Mouse (Mus musculus) NIH3T3 (cell line): Measurements from ENCODE around the gene Ddr2.

ENCODE experiments used
- DNase-seq: peaks from one replicate; pipeline ENCODE4 v3.0.0-alpha.2; 2012; ENCODE audit warnings: low read depth

The Ddr2 gene

DNA sequence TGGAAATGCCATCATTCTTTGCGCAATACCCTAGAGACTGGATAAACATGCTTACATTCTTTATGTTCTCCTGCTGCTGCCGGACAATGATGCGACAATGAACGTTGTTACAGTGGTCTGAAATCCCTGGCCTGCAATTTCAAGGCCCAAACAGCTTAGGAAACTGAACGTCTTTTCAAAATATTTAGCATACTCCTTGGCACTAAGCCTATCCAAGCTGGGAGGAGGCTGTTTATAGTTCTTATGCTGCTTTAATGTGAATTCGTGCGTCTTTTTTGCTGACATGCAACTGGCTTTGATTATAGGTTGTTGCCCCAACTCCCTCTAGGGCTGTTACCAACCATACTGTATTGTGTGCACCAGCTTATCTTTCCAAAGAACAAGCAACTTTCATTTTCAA lies 161.7 kb downstream of the Ddr2 start:
- peak; percentile 57 for DNase-seq

DNA sequence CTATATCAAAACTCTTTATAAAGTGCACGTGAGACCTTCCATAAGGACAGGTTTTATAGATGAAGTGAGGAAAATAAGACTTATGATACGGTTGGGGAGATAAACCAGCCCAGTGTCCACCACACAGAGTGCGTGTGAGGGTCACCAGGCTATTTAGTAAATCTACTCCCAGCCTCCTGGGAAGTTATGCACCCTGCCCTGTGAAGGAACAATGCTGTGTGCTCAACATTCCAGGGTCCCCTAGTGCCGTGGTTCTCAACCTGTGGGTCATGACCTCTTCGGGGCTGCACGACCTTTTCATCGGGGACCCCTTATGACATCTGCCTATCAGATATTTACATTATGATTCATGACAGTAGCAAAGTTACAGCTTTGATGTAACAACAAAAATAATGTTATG lies 162.3 kb downstream of the Ddr2 start:
- no peak for DNase-seq

DNA sequence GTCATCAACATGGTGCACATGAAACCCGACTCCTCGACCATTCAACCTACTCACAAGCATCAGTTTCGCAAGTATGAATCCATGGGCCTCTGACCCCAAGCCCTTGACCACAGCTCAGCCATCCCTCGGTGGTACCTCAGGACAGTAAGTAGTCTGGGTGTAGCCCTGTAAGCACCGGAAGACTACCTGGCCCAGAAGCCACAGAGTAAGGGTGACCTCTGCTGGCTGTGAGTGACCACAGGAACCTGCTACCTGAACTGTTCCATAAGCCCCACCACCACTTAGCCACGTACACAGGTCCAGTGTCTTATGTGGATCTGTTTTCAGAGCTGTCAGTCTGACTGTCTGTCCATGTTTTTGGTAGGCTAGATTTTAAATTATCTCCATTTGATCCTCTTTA lies 162.9 kb downstream of the Ddr2 start:
- no peak for DNase-seq

DNA sequence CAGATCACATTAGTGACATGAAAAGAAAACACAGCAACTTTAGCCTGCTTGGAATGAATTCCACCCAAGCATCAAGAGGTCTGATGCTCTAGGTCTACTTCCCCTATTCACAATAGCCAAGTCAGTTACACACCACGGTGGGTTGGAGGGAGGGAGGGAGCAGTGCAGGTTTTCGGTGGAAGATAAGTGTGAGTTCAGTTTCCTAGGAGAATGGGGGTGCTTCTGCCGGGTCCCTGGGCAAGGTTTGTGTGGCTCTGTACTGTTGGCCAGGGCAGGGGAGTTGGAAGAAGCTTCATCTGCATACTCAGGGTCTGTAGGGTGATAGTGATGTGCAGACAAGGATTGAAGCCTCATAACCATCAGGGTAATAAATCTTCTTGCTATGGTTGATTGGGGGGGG lies 164.6 kb downstream of the Ddr2 start:
- no peak for DNase-seq

DNA sequence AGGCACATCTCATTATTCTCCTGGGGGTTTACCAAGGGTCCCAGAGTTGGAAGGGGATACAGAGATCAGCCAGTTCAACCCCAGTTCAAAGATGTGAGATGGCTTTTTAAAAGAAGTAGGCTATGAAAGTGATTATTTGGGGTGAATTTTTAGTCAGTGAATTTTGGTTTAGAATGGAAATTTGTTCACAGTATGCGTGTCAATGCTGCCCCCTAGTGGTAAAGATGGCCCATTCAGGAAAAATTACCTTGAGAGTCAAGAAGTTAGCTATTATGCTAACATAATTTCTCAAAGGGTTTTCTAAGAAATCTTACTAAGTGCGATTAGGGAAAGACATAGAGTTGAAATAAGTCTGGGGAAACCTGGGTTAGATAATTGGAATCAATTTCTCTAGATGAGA lies 171.2 kb downstream of the Ddr2 start:
- peak; percentile 64 for DNase-seq

DNA sequence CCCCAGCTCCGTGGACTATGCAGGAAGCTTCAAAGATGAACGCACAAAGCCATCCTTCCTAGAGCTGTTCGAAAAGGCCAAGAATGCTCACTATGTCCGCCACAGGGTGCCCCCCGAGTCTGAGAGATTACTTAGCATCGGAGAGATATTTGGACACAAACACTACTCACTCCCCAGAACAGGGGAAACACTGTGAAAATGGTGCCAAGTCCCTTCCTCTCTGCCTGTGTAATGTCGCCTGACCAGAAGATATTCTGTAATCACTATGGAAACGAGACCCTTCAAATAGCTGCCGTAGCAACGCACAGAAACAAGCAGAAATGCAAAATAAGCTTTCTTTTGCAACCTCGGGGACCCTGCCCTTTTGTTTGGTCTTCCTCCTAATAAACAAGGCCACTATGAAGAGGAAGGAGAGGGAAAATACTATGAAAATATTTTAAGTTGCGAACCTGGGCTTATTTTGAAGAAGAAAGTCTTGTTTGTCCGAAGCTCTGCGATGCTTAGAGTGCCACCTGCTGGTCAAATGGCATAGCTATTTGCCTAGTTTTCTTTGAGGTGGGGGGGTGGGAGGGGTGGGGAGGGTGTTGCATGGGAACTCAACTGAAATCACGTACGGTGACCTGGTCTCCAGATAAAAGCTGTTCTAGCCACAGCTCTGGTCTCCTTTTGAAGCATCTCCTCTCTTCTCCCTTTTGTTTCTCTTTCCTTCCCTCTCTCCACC lies 176.4 kb downstream of the Ddr2 start:
- peak; percentile 88 for DNase-seq

DNA sequence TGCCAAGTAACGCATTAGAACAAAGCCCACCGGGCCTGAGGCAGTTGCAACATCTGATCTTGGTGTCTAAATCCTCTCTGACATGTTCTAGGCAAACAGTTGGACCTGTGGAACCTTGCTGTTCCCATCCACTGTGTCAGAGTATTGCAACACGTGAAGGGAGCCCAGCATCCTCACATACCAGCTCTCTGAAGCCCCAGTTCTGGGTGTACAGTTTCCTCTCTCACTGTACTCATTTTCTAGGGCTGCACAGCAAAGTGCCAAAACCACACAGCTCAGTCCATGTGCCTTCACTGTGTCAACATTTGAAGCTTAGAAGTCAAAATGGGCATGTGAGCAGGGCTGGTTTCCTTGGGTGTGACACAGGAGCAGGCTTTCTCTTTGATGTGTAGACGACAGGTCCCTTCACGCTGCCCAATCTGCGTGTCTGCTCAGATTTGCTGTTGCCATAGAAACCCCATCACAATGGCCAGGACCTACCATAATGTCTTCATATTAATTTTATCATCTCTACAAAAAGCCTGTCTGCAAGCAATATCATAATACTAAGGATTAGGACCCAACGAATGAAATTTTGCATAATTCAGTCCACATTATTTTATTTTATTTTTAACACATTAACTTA lies 178.3 kb downstream of the Ddr2 start:
- no peak for DNase-seq

DNA sequence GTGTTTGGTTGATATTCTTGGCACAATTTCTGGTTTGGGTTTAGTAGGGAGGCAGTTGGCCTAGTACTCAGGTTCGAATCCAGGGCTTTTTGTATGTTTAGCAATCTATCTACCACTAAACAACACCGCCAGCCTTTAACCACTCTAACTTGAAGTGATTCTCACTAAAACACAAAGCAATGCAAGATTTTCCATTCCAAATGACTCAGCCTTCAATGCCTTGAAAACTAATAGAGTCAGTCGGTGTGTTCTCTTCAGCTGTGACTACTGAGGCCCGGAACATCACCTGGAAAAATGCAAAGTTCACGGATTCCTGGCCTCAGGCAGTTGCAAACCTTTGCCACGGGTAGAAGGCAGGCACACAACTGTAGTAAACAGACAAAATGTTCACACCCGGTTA lies 178.9 kb downstream of the Ddr2 start:
- DNase-seq: no peak

DNA sequence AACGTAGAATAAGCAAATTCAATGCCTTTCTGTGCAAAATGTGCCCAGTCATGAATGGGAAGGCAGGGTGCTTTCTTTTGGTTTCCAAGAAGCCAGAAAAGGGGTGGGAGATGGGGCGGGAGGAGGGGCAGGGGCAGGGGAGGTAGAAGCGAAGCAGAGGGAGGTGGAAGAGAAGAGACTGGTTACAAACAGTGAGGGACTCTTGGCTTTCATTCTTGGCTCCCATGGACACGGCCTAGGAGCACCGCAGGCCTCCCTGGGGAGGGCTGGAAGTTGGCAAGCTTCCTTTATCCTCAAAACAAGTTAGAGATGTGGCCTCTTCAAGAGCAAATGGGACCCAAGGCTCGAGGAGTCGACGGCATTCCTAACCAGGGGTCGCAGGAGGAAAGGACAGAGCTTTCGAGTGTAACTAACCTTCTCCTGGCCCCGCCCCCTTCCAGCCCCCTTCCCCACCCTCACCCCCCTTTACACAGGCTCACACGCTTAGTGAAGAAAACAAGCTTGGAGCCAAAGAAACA lies 182.0 kb downstream of the Ddr2 start, which contains the start of gene Ccdc190:
Gene Ccdc190 (plus strand): TSS at position 195 of the 518 bp plus-strand sequence.
- peak; percentile 60 for DNase-seq

DNA sequence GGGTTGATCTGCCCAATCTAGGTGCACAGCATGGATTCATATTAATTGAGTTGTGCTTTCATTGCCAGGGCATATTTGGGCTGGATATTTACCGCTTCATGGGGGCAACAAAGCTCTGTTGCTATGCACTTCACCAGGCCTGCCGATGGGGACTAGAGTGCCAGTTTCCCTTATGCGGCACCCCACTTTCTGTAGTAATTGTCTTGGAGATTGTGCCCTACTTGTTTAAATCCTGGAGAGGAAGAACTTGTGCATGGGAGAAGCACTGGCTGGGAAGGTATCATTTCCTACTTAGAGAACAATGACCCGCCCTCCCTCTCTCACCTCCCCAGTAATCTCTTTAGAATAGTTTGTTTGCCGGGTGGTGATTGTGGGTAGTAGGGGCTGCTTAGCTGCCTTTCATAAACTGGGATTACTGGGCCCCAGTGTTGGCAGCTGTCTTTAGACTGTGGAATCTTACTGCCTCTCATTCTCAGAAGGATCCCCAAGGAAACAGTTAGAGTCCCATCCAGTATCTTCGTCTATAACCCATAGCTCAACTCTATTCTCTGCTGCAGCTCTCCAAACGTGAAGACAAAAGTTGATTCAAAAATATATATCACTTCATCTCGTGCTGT lies 182.7 kb downstream of the Ddr2 start:
- DNase-seq: no peak

DNA sequence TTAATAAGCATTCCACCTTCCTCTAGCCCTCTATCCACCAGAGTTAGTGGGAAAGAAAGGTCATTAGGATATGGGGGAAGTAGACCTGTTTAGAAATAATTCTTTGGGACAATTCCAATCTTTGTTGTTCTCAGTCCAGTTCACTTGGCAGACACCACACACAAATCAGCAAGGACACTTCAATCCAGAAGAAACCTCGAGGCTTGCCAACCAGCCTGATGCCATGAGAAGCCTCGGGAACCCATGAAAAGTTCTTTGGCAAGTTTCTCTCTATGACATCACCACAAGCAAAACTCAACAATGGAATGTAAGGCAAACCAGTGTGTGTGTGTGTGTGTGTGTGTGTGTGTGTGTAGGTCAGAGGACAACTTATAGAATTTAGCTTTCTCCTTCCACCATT lies 186.0 kb downstream of the Ddr2 start:
- DNase-seq: peak; percentile 67
